Mouse (Mus musculus) limb, embryonic 14.5 days (tissue): Measurements from ENCODE around the gene Traf3ip3. TPM values are rescaled to one million over a fixed set of nuclear protein-coding genes. Genes with fewer than 3 reads are reported as not detected.
A peak's percentile ranks its signal among the peaks of the same experiment; 100 is the strongest.

Source experiments
- ATAC-seq: fragments of 200-750 bp; cut with Nextera tagmentation; 2 replicates; pipeline ENCODE4 v1.8.0; 2017; ENCODE audit warnings: low read depth, moderate number of reproducible peaks, moderate TSS enrichment; ENCODE audit not compliant: low FRiP score
- DNase-seq: peaks from one replicate; pipeline ENCODE4 v3.0.0-alpha.2; 2015; ENCODE audit warnings: low spot score
- H3K27ac ChIP-seq: fragments of 300-500 bp; sonication (generic); replicated peaks from 2 replicates; pipeline ENCODE4 v1.5.1; 2014; ENCODE audit warnings: low read depth, mild to moderate bottlenecking, low read length, moderate library complexity, mixed read lengths
- H3K27me3 ChIP-seq: fragments of 300-500 bp; sonication (generic); 2 replicates; pipeline ENCODE4 v1.6.1; 2014; ENCODE audit warnings: low read length, mixed read lengths; ENCODE audit not compliant: control insufficient read depth, insufficient read depth
- H3K36me3 ChIP-seq: fragments of 300-500 bp; sonication (generic); 2 replicates; pipeline ENCODE4 v1.6.1; 2014; ENCODE audit warnings: mild to moderate bottlenecking, low read length, moderate library complexity, mixed read lengths; ENCODE audit not compliant: control insufficient read depth, insufficient read depth
- H3K4me1 ChIP-seq: fragments of 300-500 bp; sonication (generic); 2 replicates; pipeline ENCODE4 v1.6.1; 2014; ENCODE audit warnings: antibody characterized with exemption, low read length, mixed read lengths; ENCODE audit not compliant: control insufficient read depth, insufficient read depth
- H3K4me2 ChIP-seq: fragments of 300-500 bp; sonication (generic); replicated peaks from 2 replicates; pipeline ENCODE4 v1.6.1; 2014; ENCODE audit warnings: low read depth, mild to moderate bottlenecking, low read length, moderate library complexity; ENCODE audit not compliant: severe bottlenecking
- H3K4me3 ChIP-seq: fragments of 300-500 bp; sonication (generic); replicated peaks from 2 replicates; pipeline ENCODE4 v1.5.1; 2014; ENCODE audit warnings: low read length
- H3K9ac ChIP-seq: fragments of 300-500 bp; sonication (generic); 2 replicates; pipeline ENCODE4 v1.6.1; 2014; ENCODE audit warnings: mild to moderate bottlenecking, low read depth, low read length, moderate library complexity; ENCODE audit not compliant: severe bottlenecking
- H3K9me3 ChIP-seq: fragments of 300-500 bp; sonication (generic); 2 replicates; pipeline ENCODE4 v1.6.1; 2016; ENCODE audit warnings: low read length; ENCODE audit not compliant: control insufficient read depth
- POLR2A ChIP-seq: fragments of 200-500 bp; IDR thresholded peaks from 2 replicates; pipeline ENCODE4 v1.8.0; 2012; ENCODE audit warnings: inconsistent platforms, mild to moderate bottlenecking, moderate library complexity, borderline replicate concordance; ENCODE audit not compliant: insufficient read depth, insufficient read length; ENCODE audit errors: extremely low read depth
- WGBS: fragments of 180-500 bp; shearing (Covaris S2); extraction: QIAGEN DNeasy Blood & Tissue Kit; methylation state at CpG from one replicate; pipeline ENCODE4 v1.1.7; 2014; 5-methylcytosine and 5-hydroxymethylcytosine counted together
- polyA plus RNA-seq, 2 experiments: library from polyadenylated mRNA; depleted of rRNA in 1 of 2; stranded (reverse) in 1 of 2; unstranded in 1 of 2; fragments of >200 nt; fragmentation: Nextera tagmentation in 1 of 2; extraction: Ambion mirVana in 1 of 2; gene quantifications; 2 replicates each; pipeline versions ENCODE4 v1.2.1 to v1.2.3; 2012 to 2014

Gene Traf3ip3
- polyA plus RNA-seq, 2 experiments: 18.8 to 22.6 TPM

- DNase-seq (no peak), ATAC-seq (no peak)
- no peak for TF ChIP-seq POLR2A
- H3K4me3 ChIP-seq: no peak overlapping the region
- H3K4me2 ChIP-seq: no peak overlapping the region
- no peaks in the 10 kb centered on the region for H3K27me3 ChIP-seq
- no peaks in the 10 kb centered on the region for H3K36me3 ChIP-seq
- no peak overlapping the region for H3K27ac ChIP-seq
- WGBS: 75% methylated on average over 8 of the region's 8 CpGs
- H3K4me1 ChIP-seq: no peaks in the 10 kb centered on the region
- H3K9ac ChIP-seq: no peak overlapping the region
- no peaks in the 10 kb centered on the region for H3K9me3 ChIP-seq
Measured at GRCm38 (mm10) chr1:193200640-193201382, 692 bp downstream of the Traf3ip3 start.

GRCm38 (mm10) chr1:193198312-193198711 lies 3.2 kb downstream of the Traf3ip3 start:
- Histone ChIP-seq H3K9ac (no peak overlapping the region), H3K4me1 (peaks cover 3% of the 10 kb centered on the region; the same call in 1 of the 2 replicates), H3K27me3 (no peaks in the 10 kb centered on the region), H3K36me3 (no peaks in the 10 kb centered on the region), H3K27ac (no peak overlapping the region), H3K4me2 (no peak overlapping the region), H3K9me3 (no peaks in the 10 kb centered on the region), H3K4me3 (no peak overlapping the region)
- TF ChIP-seq POLR2A: no peak
- ATAC-seq (no peak), DNase-seq (no peak)
- 81% methylated on average over 2 of the region's 2 CpGs for WGBS

DNA sequence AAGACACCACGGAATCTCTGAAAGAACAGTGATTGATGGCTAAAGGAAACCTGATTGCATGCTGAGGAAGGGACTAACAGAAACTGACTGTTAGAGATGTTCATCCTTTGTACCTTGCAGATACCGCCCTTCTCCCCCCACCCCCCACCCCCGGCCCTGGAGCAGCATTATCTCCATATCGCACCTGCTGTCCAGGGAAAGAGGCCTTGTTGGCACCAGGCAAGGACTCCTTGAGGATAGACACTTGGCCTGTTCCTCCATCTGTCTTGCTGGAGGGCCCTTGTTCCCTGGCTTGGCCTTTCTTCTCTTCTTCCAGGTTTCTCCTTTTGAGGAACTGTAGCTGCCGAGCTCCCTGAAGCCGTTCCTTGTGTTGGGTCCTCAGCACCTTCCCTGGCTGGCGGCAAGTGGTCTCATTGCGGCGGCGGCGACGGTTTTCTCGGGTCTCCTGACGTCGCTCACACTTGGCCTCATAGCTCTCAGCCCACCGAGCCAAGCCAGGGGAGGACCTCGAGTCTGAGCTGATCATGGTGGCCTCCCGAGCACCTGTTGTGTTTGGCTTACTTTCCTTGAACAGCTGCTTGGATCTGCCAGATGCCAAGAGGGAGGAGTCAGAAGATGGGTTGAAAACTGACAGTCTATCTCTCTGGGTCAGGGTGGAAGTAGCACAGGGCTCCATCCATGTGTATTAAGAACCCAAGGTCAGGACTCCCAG lies 3.9 kb downstream of the Traf3ip3 start:
- Histone ChIP-seq H3K27ac (no peak overlapping the region), H3K4me2 (no peak overlapping the region), H3K4me3 (no peak overlapping the region), H3K9me3 (no peaks in the 10 kb centered on the region), H3K27me3 (no peaks in the 10 kb centered on the region), H3K36me3 (no peaks in the 10 kb centered on the region), H3K9ac (no peak overlapping the region), H3K4me1 (peaks cover 3% of the 10 kb centered on the region; the same call in 1 of the 2 replicates)
- WGBS: 87% methylated on average over 18 of the region's 18 CpGs
- DNase-seq (no peak), ATAC-seq (peak; percentile 69; the same call in 1 of the 2 replicates)
- no peak for TF ChIP-seq POLR2A

- ATAC-seq: no peak
- Histone ChIP-seq H3K4me1 (peaks cover 7% of the 10 kb centered on the region), H3K9me3 (no peaks in the 10 kb centered on the region), H3K27ac (no peak overlapping the region), H3K27me3 (no peaks in the 10 kb centered on the region), H3K4me3 (no peak overlapping the region), H3K9ac (no peak overlapping the region), H3K4me2 (no peak overlapping the region), H3K36me3 (no peaks in the 10 kb centered on the region)
- WGBS: 71% methylated on average over 3 of the region's 3 CpGs
- DNase-seq: no peak
- TF ChIP-seq POLR2A: no peak
Measured at GRCm38 (mm10) chr1:193195169-193195810, 6.2 kb downstream of the Traf3ip3 start.

DNA sequence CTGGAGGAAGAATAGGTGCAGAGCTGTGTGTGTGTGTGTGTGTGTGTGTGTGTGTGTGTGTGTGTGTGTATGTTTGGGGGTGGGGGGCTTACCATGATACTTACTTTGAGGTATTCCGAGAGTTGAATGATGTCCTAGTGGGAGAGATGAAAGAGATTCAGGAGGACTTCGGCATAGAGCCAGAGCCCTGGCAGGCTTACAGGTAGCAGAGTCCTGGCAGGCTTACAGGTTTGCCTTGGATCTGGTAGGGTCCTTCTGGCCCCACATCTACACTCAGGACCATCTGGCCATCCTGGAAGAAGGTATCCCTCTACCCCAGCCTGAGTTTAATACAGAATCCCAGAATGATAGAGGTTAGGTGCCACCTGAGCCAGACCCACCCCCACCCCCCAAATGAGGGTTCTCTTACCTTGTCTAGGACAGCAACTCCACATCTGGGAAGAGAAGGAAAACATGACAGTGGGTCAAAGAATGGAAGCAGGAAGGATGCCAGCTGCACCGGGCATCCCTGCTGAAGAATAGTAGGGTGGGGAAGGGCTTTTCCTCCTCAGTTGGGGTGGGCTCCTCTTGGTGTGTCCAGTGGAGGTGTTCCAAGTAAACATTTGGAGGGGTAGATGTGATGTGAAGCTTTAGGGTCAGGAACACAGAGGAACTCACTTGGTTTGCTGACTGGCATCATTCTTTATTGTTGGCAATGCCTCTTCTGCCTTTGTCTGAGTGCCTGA lies 6.9 kb downstream of the Traf3ip3 start:
- Histone ChIP-seq H3K9ac (no peak overlapping the region), H3K27ac (no peak overlapping the region), H3K36me3 (no peaks in the 10 kb centered on the region), H3K4me1 (peaks cover 14% of the 10 kb centered on the region), H3K4me2 (no peak overlapping the region), H3K27me3 (no peaks in the 10 kb centered on the region), H3K4me3 (no peak overlapping the region), H3K9me3 (no peaks in the 10 kb centered on the region)
- no peak for TF ChIP-seq POLR2A
- no peak for ATAC-seq
- no peak for DNase-seq
- 82% methylated on average over 3 of the region's 3 CpGs for WGBS
